Mouse (Mus musculus): ENCODE measurements around the gene Whrn. TPM values are rescaled to one million over a fixed set of nuclear protein-coding genes. Genes with fewer than 3 reads are reported as not detected.

The Whrn gene
- total RNA-seq, 2 experiments from 2014 or later, result 5.1 to 8.9 TPM

GRCm38 (mm10) chr4:63405683-63406082 is 90.1 kb downstream of the Whrn start:
- DNase-seq, result no peak

- no peak for DNase-seq
Measured at GRCm38 (mm10) chr4:63405051-63405450, 90.7 kb downstream of the Whrn start.

GRCm38 (mm10) chr4:63404205-63404604 is 91.6 kb downstream of the Whrn start:
- DNase-seq, result no peak

- peak; percentile 94 for DNase-seq
Measured at GRCm38 (mm10) chr4:63403040-63403959, 92.5 kb downstream of the Whrn start, which contains the start of gene Akna. Gene Akna, minus strand, starts transcription at chr4:63403354.

GRCm38 (mm10) chr4:63402558-63402957 is 93.2 kb downstream of the Whrn start:
- no peak for DNase-seq

- DNase-seq, result no peak
Measured at GRCm38 (mm10) chr4:63402056-63402455, 93.7 kb downstream of the Whrn start.

- DNase-seq, result no peak
Measured at GRCm38 (mm10) chr4:63401620-63402019, 94.2 kb downstream of the Whrn start.

GRCm38 (mm10) chr4:63400541-63401306 is 95.1 kb downstream of the Whrn start:
- no peak for DNase-seq

- no peak for DNase-seq
Measured at GRCm38 (mm10) chr4:63399691-63400270, 96.0 kb downstream of the Whrn start.

- DNase-seq, result peak; percentile 52
Measured at GRCm38 (mm10) chr4:63398854-63399609, 96.8 kb downstream of the Whrn start.

- DNase-seq, result no peak
Measured at GRCm38 (mm10) chr4:63397981-63398537, 97.7 kb downstream of the Whrn start.

- no peak for DNase-seq
Measured at GRCm38 (mm10) chr4:63391322-63391721, 104.5 kb downstream of the Whrn start.

- DNase-seq, result no peak
Measured at GRCm38 (mm10) chr4:63389887-63390528, 105.8 kb downstream of the Whrn start.

- no peak for DNase-seq
Measured at GRCm38 (mm10) chr4:63389121-63389886, 106.5 kb downstream of the Whrn start.

- no peak for DNase-seq
Measured at GRCm38 (mm10) chr4:63388029-63388428, 107.8 kb downstream of the Whrn start.

GRCm38 (mm10) chr4:63385784-63386183 is 110.0 kb downstream of the Whrn start:
- no peak for DNase-seq

GRCm38 (mm10) chr4:63385253-63385652 is 110.5 kb downstream of the Whrn start:
- no peak for DNase-seq

- DNase-seq, result no peak
Measured at GRCm38 (mm10) chr4:63384262-63384661, 111.5 kb downstream of the Whrn start.

- DNase-seq, result no peak
Measured at GRCm38 (mm10) chr4:63383474-63383873, 112.3 kb downstream of the Whrn start.

- no peak for DNase-seq
Measured at GRCm38 (mm10) chr4:63382676-63383369, 113.0 kb downstream of the Whrn start.

Data from heart, postnatal 4 days (tissue).